Comparison of ENCODE assay signal across 24 mouse cellular contexts in the genomic region with DNA sequence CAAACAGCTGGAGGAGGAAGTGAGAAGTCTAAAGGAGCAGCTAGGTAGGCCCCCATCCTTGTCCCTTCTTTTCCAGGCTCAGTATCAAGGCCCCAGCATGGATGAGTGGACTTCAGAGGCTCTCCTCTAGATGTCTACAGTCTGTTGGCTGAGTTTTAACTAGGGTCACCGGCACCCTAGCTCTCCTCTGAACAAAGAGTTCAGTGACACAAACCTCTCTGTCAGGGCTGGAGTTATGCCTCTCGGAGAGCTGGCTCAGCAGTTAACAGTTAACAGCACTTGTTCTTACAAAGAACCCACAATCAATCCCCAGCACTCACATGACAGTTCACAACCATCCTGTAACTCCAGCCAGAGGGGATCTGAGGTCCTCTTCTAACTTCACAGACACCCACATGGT. TPM values are rescaled to one million over a fixed set of nuclear protein-coding genes. Genes with fewer than 3 reads are reported as not detected.
"Had no signal": no experiment of that assay in that cellular context is flagged by ENCODE, and none has a peak within 500 bp of the region (broad histone marks: within the 10 kb centered on the region; RNA-seq: fewer than 3 reads in every experiment).

No protein-coding gene starts in this region.

- H3K27ac ChIP-seq: hindbrain, embryonic 15.5 days; left cerebral cortex, adult 2 months; liver, embryonic 13.5 days; neural tube, embryonic 12.5 days; neural tube, embryonic 15.5 days; stomach, embryonic 15.5 days had no signal

- H3K4me2 ChIP-seq: hindbrain, embryonic 15.5 days; liver, embryonic 13.5 days; midbrain, embryonic 11.5 days; neural tube, embryonic 12.5 days; neural tube, embryonic 15.5 days; stomach, embryonic 15.5 days had no signal

- DNase-seq: layer of hippocampus, postnatal 36 days; liver, embryonic 13.5 days; lung, adult 2 months; lung, postnatal 14 days; lung, postnatal 4 days; midbrain, embryonic 14.5 days; right cerebral cortex, adult 18-20 months; right cerebral cortex, postnatal 14 days; right cerebral cortex, postnatal 4 days; thymus, postnatal 14 days had no signal

- H3K9ac ChIP-seq: hindbrain, embryonic 15.5 days; liver, embryonic 13.5 days; neural tube, embryonic 12.5 days; neural tube, embryonic 15.5 days; stomach, embryonic 15.5 days had no signal

- H3K27me3 ChIP-seq: hindbrain, embryonic 15.5 days; neural tube, embryonic 12.5 days; neural tube, embryonic 15.5 days had no signal

- H3K4me3 ChIP-seq: hindbrain, embryonic 15.5 days; left cerebral cortex, adult 2 months; liver, embryonic 13.5 days; neural tube, embryonic 12.5 days; neural tube, embryonic 15.5 days; stomach, embryonic 15.5 days had no signal

- H3K4me1 ChIP-seq: neural tube, embryonic 12.5 days; stomach, embryonic 15.5 days had no signal

- H3K9me3 ChIP-seq: hindbrain, embryonic 15.5 days; liver, embryonic 13.5 days; neural tube, embryonic 12.5 days; neural tube, embryonic 15.5 days; stomach, embryonic 15.5 days had no signal

- ATAC-seq: intestine, postnatal 0 days had no signal

- H3K36me3 ChIP-seq: hindbrain, embryonic 15.5 days; liver, embryonic 13.5 days; neural tube, embryonic 12.5 days; neural tube, embryonic 15.5 days; stomach, embryonic 15.5 days had no signal

RNA-seq across cellular contexts. Expression of gene Ccdc153, which starts 3.1 kb away (rescaled TPM):
- total RNA-seq: liver, adult 2 months; megakaryocyte progenitor cell, adult 5-6 weeks; megakaryocyte-erythroid progenitor cell, adult 5-6 weeks had no signal
- polyA plus RNA-seq: hindbrain, embryonic 15.5 days; intestine, embryonic 14.5 days; intestine, postnatal 0 days; limb, embryonic 11.5 days; limb, embryonic 14.5 days; liver, adult 2 months; liver, embryonic 13.5 days; liver, embryonic 16.5 days; midbrain, embryonic 11.5 days; midbrain, embryonic 14.5 days; neural tube, embryonic 12.5 days; neural tube, embryonic 15.5 days had no signal

RNA-seq across cellular contexts. Expression of gene Pdzd3, which starts 7.7 kb away (rescaled TPM):
- total RNA-seq: liver, adult 2 months; megakaryocyte-erythroid progenitor cell, adult 5-6 weeks had no signal
- polyA plus RNA-seq: liver, adult 2 months had no signal

RNA-seq across cellular contexts. Expression of gene Abcg4, which starts 44.8 kb away (rescaled TPM):
- total RNA-seq: liver, adult 2 months had no signal
